Mouse (Mus musculus) cortical plate, adult 2 months (tissue): ENCODE results near the gene Papola.

Source experiments
- CTCF ChIP-seq: fragments of 200-500 bp; IDR thresholded peaks from 2 replicates; pipeline ENCODE4 v1.5.1; 2011; ENCODE audit warnings: mild to moderate bottlenecking, control low read depth, low read length; ENCODE audit not compliant: insufficient read depth; ENCODE audit errors: extremely low read depth
- POLR2A ChIP-seq: fragments of 200-500 bp; IDR thresholded peaks from 2 replicates; pipeline ENCODE4 v1.6.1; 2011; ENCODE audit warnings: mild to moderate bottlenecking, low read length, control low read depth; ENCODE audit not compliant: insufficient read depth; ENCODE audit errors: extremely low read depth

DNA sequence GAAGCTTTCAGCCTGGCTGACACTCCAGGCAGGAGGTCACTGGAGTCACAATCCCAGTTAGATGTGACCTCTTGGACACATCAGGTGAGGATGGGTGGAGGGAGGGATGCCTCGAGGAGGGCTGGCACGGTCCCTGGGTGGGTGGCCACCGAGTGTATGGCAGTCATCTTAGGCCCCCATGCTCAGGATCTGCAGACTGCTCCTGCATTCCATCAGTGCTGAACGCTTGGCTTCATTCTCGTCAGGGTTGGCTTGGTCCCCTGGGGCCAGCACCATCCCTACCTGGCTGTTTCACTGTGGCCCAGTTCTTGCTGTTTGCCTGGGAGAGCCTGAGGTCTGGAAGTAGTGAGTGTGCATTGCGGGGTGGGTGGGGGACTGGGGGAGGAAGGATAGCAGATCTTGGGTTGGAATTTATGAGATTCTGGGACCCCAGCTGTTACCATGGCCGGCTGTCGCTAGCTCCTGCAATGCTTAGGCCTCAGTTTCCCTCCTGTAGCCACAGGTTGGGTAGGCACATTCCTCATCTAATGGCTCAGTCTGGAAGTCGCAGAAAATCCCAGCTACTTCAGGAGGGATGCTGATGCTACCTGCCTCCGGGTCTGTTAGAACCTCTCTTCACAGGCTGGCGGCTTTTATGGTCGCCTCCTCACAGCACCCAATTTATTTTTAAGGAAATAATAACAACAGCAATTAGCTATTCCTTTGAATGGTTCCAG, 99.5 kb downstream of the Papola start:
- no peak for TF ChIP-seq CTCF
- TF ChIP-seq POLR2A: no peak
